Mouse (Mus musculus): ENCODE results near the gene Immt.

Gene Immt

GRCm38 (mm10) chr6:71830690-71831580 is at the start of gene Immt:
Immt (plus strand) TSS chr6:71831331.
- DNase-seq (ENCODE audit: low spot score in 2 of 2) = peak; percentile 95 to 96

GRCm38 (mm10) chr6:71783165-71783564 is 48.0 kb upstream of the Immt start:
- peak in 1 of 2 experiments; percentile 37 for DNase-seq (ENCODE audit: low spot score in 2 of 2)

- DNase-seq (ENCODE audit: low spot score in 2 of 2) = no peak
Measured at GRCm38 (mm10) chr6:71788348-71788747, 42.8 kb upstream of the Immt start.

- DNase-seq (ENCODE audit: low spot score in 2 of 2) = no peak
Measured at GRCm38 (mm10) chr6:71791771-71792170, 39.4 kb upstream of the Immt start.

GRCm38 (mm10) chr6:71799391-71799790 is 31.7 kb upstream of the Immt start:
- DNase-seq (ENCODE audit: low spot score in 2 of 2) = no peak

GRCm38 (mm10) chr6:71801011-71801713 is 30.0 kb upstream of the Immt start:
- DNase-seq (ENCODE audit: low spot score in 2 of 2) = no peak

GRCm38 (mm10) chr6:71801714-71802094 is 29.4 kb upstream of the Immt start:
- DNase-seq (ENCODE audit: low spot score in 2 of 2) = peak; percentile 69 to 75

- no peak for DNase-seq (ENCODE audit: low spot score in 2 of 2)
Measured at GRCm38 (mm10) chr6:71803609-71804008, 27.5 kb upstream of the Immt start.

GRCm38 (mm10) chr6:71804061-71804829 is 26.9 kb upstream of the Immt start:
- DNase-seq (ENCODE audit: low spot score in 2 of 2) = peak; percentile 72 to 82

GRCm38 (mm10) chr6:71806713-71807112 is 24.4 kb upstream of the Immt start:
- DNase-seq (ENCODE audit: low spot score in 2 of 2) = no peak

- DNase-seq (ENCODE audit: low spot score in 2 of 2) = no peak
Measured at GRCm38 (mm10) chr6:71809890-71810289, 21.2 kb upstream of the Immt start.

GRCm38 (mm10) chr6:71812820-71813219 is 18.3 kb upstream of the Immt start:
- DNase-seq (ENCODE audit: low spot score in 2 of 2) = no peak

GRCm38 (mm10) chr6:71819764-71820292 is 11.3 kb upstream of the Immt start:
- DNase-seq (ENCODE audit: low spot score in 2 of 2) = no peak

GRCm38 (mm10) chr6:71823085-71823484 is 8.0 kb upstream of the Immt start:
- DNase-seq (ENCODE audit: low spot score in 2 of 2) = no peak

GRCm38 (mm10) chr6:71823488-71823887 is 7.6 kb upstream of the Immt start:
- peak; percentile 95 for DNase-seq (ENCODE audit: low spot score in 2 of 2)

- DNase-seq (ENCODE audit: low spot score in 2 of 2) = no peak
Measured at GRCm38 (mm10) chr6:71823961-71824360, 7.2 kb upstream of the Immt start.

- no peak for DNase-seq (ENCODE audit: low spot score in 2 of 2)
Measured at GRCm38 (mm10) chr6:71826869-71827268, 4.3 kb upstream of the Immt start, which contains the start of gene Mrpl35. Mrpl35 (minus strand) TSS chr6:71826969.

GRCm38 (mm10) chr6:71829768-71830167 is 1.4 kb upstream of the Immt start:
- no peak for DNase-seq (ENCODE audit: low spot score in 2 of 2)

GRCm38 (mm10) chr6:71831581-71831960 is 440 bp downstream of the Immt start:
- peak; percentile 97 for DNase-seq (ENCODE audit: low spot score in 2 of 2)

GRCm38 (mm10) chr6:71836811-71837210 is 5.7 kb downstream of the Immt start:
- DNase-seq (ENCODE audit: low spot score in 2 of 2) = no peak

GRCm38 (mm10) chr6:71839815-71840214 is 8.7 kb downstream of the Immt start:
- no peak for DNase-seq (ENCODE audit: low spot score in 2 of 2)

Data from right cerebral cortex, adult 2 months (tissue).